Mouse (Mus musculus): ENCODE data around the gene Rpl36a-ps1. TPM values are rescaled to one million over a fixed set of nuclear protein-coding genes. Genes with fewer than 3 reads are reported as not detected.
A peak's percentile ranks its signal among the peaks of the same experiment; 100 is the strongest.
"Not testable (repeated sequence)": the region's sequence is repeated elsewhere in the genome, so short reads cannot be mapped to it uniquely, and the experiment has no call there.

Rpl36a-ps1 gene
- 1.6 and 2.4 TPM in 2 replicates for polyA plus RNA-seq (2015; fragmentation: Nextera tagmentation; extraction: Ambion mirVana)

GRCm38 (mm10) chr14:98994218-98994617 lies at the start of gene Rpl36a-ps1:
Rpl36a-ps1 (minus strand) TSS chr14:98994318.
- Histone ChIP-seq H3K4me3 (replicated peaks) (no peak within 1 kb of the TSS), H3K27me3 (no peaks in the 10 kb centered on the region), H3K36me3 (no peaks in the 10 kb centered on the region), H3K27ac (replicated peaks) (no peak within 1 kb of the TSS), H3K9me3 (replicated peaks) (no peaks in the 10 kb centered on the region), H3K4me2 (replicated peaks) (no peak within 1 kb of the TSS), H3K4me1 (no peaks in the 10 kb centered on the region), H3K9ac (no peak within 1 kb of the TSS)
- no peak for ATAC-seq (ENCODE audit: insufficient number of reproducible peaks, low FRiP score, low TSS enrichment, low read depth)
- WGBS, result 96% methylated on average over 7 of the region's 7 CpGs

GRCm38 (mm10) chr14:99043499-99043898 lies 49.4 kb upstream of the Rpl36a-ps1 start:
- H3K4me2 ChIP-seq (replicated peaks), result peak overlapping the region; percentile 73
- no peak overlapping the region for H3K4me3 ChIP-seq (replicated peaks)
- no peak overlapping the region for H3K27ac ChIP-seq (replicated peaks)
- 60% methylated on average over 1 of the region's 1 CpGs for WGBS
- H3K27me3 ChIP-seq, result no peaks in the 10 kb centered on the region
- H3K36me3 ChIP-seq, result 0 out of 2 replicates have a peak, but pooled peaks cover 3% of the 10 kb centered on the region
- no peak overlapping the region for H3K9ac ChIP-seq
- peaks cover 27% of the 10 kb centered on the region for H3K4me1 ChIP-seq
- no peaks in the 10 kb centered on the region for H3K9me3 ChIP-seq (replicated peaks)
- no peak for ATAC-seq (ENCODE audit: insufficient number of reproducible peaks, low FRiP score, low TSS enrichment, low read depth)

DNA sequence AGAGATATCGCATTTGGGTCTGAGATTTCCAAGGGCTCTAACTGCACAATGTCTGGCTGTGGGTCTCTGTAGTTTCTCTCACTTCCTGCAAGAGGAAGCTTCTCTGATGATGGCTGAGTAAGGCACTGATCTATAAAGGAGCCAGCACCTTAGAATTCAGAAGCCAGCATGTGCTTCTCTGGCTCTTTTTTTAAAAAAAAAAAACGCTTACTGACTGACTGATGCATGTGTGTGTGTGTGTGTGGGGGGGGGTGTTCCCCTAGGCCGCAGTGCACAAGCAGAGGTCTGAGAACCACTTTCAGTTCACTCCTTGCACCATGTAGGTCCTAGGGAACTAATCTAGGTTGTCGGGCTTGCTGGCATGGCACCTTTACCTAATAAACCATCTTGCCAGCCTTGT lies 47.3 kb upstream of the Rpl36a-ps1 start:
- H3K4me3 ChIP-seq (replicated peaks), result no peak overlapping the region
- no peak overlapping the region for H3K27ac ChIP-seq (replicated peaks)
- ATAC-seq (ENCODE audit: insufficient number of reproducible peaks, low FRiP score, low TSS enrichment, low read depth), result no peak
- no peaks in the 10 kb centered on the region for H3K9me3 ChIP-seq (replicated peaks)
- no peak overlapping the region for H3K4me2 ChIP-seq (replicated peaks)
- 0 out of 2 replicates have a peak, but pooled peaks cover 6% of the 10 kb centered on the region for H3K36me3 ChIP-seq
- WGBS, result 65% methylated on average over 4 of the region's 4 CpGs
- no peak overlapping the region for H3K9ac ChIP-seq
- peaks cover 16% of the 10 kb centered on the region for H3K4me1 ChIP-seq
- H3K27me3 ChIP-seq, result no peaks in the 10 kb centered on the region

- H3K36me3 ChIP-seq, result 0 out of 2 replicates have a peak, but pooled peaks cover 11% of the 10 kb centered on the region
- ATAC-seq (ENCODE audit: insufficient number of reproducible peaks, low FRiP score, low TSS enrichment, low read depth); H3K27ac ChIP-seq (replicated peaks); H3K4me1 ChIP-seq; H3K4me2 ChIP-seq (replicated peaks); H3K9ac ChIP-seq; H3K9me3 ChIP-seq (replicated peaks); H3K4me3 ChIP-seq (replicated peaks); H3K27me3 ChIP-seq: not testable (repeated sequence)
- WGBS, result 76% methylated on average over 5 of the region's 5 CpGs
Observed at GRCm38 (mm10) chr14:99039308-99039707, 45.2 kb upstream of the Rpl36a-ps1 start.

DNA sequence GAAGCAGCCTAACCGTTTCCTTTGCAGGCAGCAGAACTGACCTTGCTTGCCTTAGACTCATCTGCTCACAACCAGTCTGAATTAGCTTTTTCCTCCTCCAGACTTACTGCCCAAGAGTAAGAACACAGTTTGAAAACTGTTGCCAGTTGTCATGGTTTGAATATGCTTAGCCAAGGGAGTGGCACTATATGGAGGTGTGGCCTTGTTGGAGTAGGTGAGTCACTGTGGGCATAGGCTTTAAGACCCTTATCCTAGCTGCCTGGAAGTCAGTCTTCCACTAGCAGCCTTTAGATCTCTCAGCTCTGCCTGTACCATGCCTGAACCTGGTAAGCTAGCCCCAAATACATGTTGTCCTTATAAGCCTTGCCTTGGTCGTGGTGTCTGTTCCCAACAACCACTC lies 43.6 kb upstream of the Rpl36a-ps1 start:
- WGBS, result 86% methylated on average over 2 of the region's 2 CpGs
- no peak overlapping the region for H3K4me3 ChIP-seq (replicated peaks)
- H3K27me3 ChIP-seq, result no peaks in the 10 kb centered on the region
- no peak overlapping the region for H3K9ac ChIP-seq
- H3K4me1 ChIP-seq, result no peaks in the 10 kb centered on the region
- H3K27ac ChIP-seq (replicated peaks), result no peak overlapping the region
- H3K36me3 ChIP-seq, result peaks cover 15% of the 10 kb centered on the region; the same call in 1 of the 2 replicates
- ATAC-seq (ENCODE audit: insufficient number of reproducible peaks, low FRiP score, low TSS enrichment, low read depth), result no peak
- H3K4me2 ChIP-seq (replicated peaks), result no peak overlapping the region
- H3K9me3 ChIP-seq (replicated peaks), result no peaks in the 10 kb centered on the region

GRCm38 (mm10) chr14:99036039-99036438 lies 41.9 kb upstream of the Rpl36a-ps1 start:
- H3K4me2 ChIP-seq (replicated peaks), result no peak overlapping the region
- H3K9ac ChIP-seq, result no peak overlapping the region
- ATAC-seq (ENCODE audit: insufficient number of reproducible peaks, low FRiP score, low TSS enrichment, low read depth), result no peak
- H3K4me3 ChIP-seq (replicated peaks), result no peak overlapping the region
- no peak overlapping the region for H3K27ac ChIP-seq (replicated peaks)
- H3K4me1 ChIP-seq, result no peaks in the 10 kb centered on the region
- H3K9me3 ChIP-seq (replicated peaks), result no peaks in the 10 kb centered on the region
- 73% methylated on average over 4 of the region's 4 CpGs for WGBS
- H3K36me3 ChIP-seq, result peaks cover 20% of the 10 kb centered on the region; the same call in 1 of the 2 replicates
- no peaks in the 10 kb centered on the region for H3K27me3 ChIP-seq

DNA sequence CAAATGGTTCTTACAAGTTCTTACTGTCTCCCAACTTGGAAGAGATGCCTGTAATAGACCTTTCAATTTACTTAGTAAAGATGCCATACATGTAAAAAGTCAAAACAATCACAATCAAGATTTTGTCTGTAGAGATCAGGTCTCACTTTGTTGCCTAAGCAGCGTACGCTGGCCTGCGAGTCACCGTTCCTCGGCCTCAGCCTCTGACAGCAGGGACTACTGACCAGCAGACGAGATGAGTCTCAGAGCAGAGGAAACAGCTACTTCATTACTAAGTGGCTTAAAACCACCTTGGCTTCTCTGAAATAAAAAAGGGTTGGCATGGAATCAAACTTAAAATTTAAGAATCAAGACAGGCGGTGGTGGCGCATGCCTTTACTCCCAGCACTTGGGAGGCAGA lies 40.7 kb upstream of the Rpl36a-ps1 start:
- peaks cover 20% of the 10 kb centered on the region; the same call in 1 of the 2 replicates for H3K36me3 ChIP-seq
- not testable (repeated sequence) for ATAC-seq (ENCODE audit: insufficient number of reproducible peaks, low FRiP score, low TSS enrichment, low read depth); H3K9ac ChIP-seq; H3K4me3 ChIP-seq (replicated peaks); H3K4me2 ChIP-seq (replicated peaks); H3K27me3 ChIP-seq; H3K9me3 ChIP-seq (replicated peaks); H3K27ac ChIP-seq (replicated peaks); H3K4me1 ChIP-seq
- 89% methylated on average over 8 of the region's 8 CpGs for WGBS

- no peaks in the 10 kb centered on the region for H3K4me1 ChIP-seq
- ATAC-seq (ENCODE audit: insufficient number of reproducible peaks, low FRiP score, low TSS enrichment, low read depth), result no peak
- 70% methylated on average over 5 of the region's 5 CpGs for WGBS
- H3K4me3 ChIP-seq (replicated peaks), result no peak overlapping the region
- no peaks in the 10 kb centered on the region for H3K27me3 ChIP-seq
- peaks cover 17% of the 10 kb centered on the region; the same call in 1 of the 2 replicates for H3K36me3 ChIP-seq
- H3K27ac ChIP-seq (replicated peaks), result no peak overlapping the region
- no peak overlapping the region for H3K9ac ChIP-seq
- no peaks in the 10 kb centered on the region for H3K9me3 ChIP-seq (replicated peaks)
- no peak overlapping the region for H3K4me2 ChIP-seq (replicated peaks)
Observed at GRCm38 (mm10) chr14:99032596-99032995, 38.5 kb upstream of the Rpl36a-ps1 start.

- H3K9ac ChIP-seq, result no peak overlapping the region
- ATAC-seq (ENCODE audit: insufficient number of reproducible peaks, low FRiP score, low TSS enrichment, low read depth), result no peak
- H3K4me3 ChIP-seq (replicated peaks), result no peak overlapping the region
- H3K27me3 ChIP-seq, result no peaks in the 10 kb centered on the region
- H3K36me3 ChIP-seq, result peaks cover 14% of the 10 kb centered on the region; the same call in 1 of the 2 replicates
- WGBS, result 66% methylated on average over 5 of the region's 5 CpGs
- H3K4me2 ChIP-seq (replicated peaks), result no peak overlapping the region
- no peaks in the 10 kb centered on the region for H3K4me1 ChIP-seq
- no peaks in the 10 kb centered on the region for H3K9me3 ChIP-seq (replicated peaks)
- H3K27ac ChIP-seq (replicated peaks), result no peak overlapping the region
Observed at GRCm38 (mm10) chr14:99031337-99031873, 37.3 kb upstream of the Rpl36a-ps1 start.

GRCm38 (mm10) chr14:99029987-99030386 lies 35.9 kb upstream of the Rpl36a-ps1 start:
- ATAC-seq (ENCODE audit: insufficient number of reproducible peaks, low FRiP score, low TSS enrichment, low read depth), result no peak
- 77% methylated on average over 5 of the region's 5 CpGs for WGBS
- no peaks in the 10 kb centered on the region for H3K27me3 ChIP-seq

GRCm38 (mm10) chr14:99022346-99023086 lies 28.4 kb upstream of the Rpl36a-ps1 start:
- Histone ChIP-seq H3K27ac (replicated peaks) (no peak overlapping the region), H3K4me2 (replicated peaks) (peak overlapping the region; percentile 44), H3K4me3 (replicated peaks) (peak overlapping the region; percentile 24; the same call in 1 of the 2 replicates), H3K27me3 (no peaks in the 10 kb centered on the region), H3K36me3 (no peaks in the 10 kb centered on the region), H3K4me1 (no peaks in the 10 kb centered on the region), H3K9ac (no peak overlapping the region), H3K9me3 (replicated peaks) (no peaks in the 10 kb centered on the region)
- ATAC-seq (ENCODE audit: insufficient number of reproducible peaks, low FRiP score, low TSS enrichment, low read depth), result no peak
- WGBS, result 35% methylated on average over 12 of the region's 12 CpGs

More at GRCm38 (mm10) chr14:99029987-99030386, 35.9 kb upstream of the Rpl36a-ps1 start:
- Histone ChIP-seq H3K36me3 (peaks cover 9% of the 10 kb centered on the region; the same call in 1 of the 2 replicates), H3K9me3 (replicated peaks) (no peaks in the 10 kb centered on the region), H3K4me2 (replicated peaks) (no peak overlapping the region), H3K4me3 (replicated peaks) (no peak overlapping the region), H3K4me1 (no peaks in the 10 kb centered on the region), H3K27ac (replicated peaks) (no peak overlapping the region), H3K9ac (no peak overlapping the region)

Data from embryonic facial prominence, embryonic 15.5 days (tissue).